Mouse (Mus musculus) kidney, postnatal 0 days (tissue): ENCODE measurements around the gene Donson. TPM values are rescaled to one million over a fixed set of nuclear protein-coding genes. Genes with fewer than 3 reads are reported as not detected.

Experiments used
- ATAC-seq: fragments of 200-750 bp; cut with Nextera tagmentation; replicated peaks from 2 replicates; pipeline ENCODE4 v1.8.0; 2017; ENCODE audit warnings: low read depth, moderate number of reproducible peaks, moderate TSS enrichment, moderate library complexity; ENCODE audit not compliant: low FRiP score
- DNase-seq: peaks from one replicate; pipeline ENCODE4 v3.0.0-alpha.2; 2016; ENCODE audit warnings: low spot score
- H3K27ac ChIP-seq: fragments of 300-500 bp; sonication (generic); 2 replicates; pipeline ENCODE4 v1.5.1; 2014; ENCODE audit warnings: mild to moderate bottlenecking
- H3K27me3 ChIP-seq: fragments of 300-500 bp; sonication (generic); 2 replicates; pipeline ENCODE4 v1.6.1; 2014; ENCODE audit warnings: low read length, mixed read lengths; ENCODE audit not compliant: insufficient read depth
- H3K36me3 ChIP-seq: fragments of 300-500 bp; sonication (generic); 2 replicates; pipeline ENCODE4 v1.6.1; 2014; ENCODE audit warnings: low read length, mixed read lengths; ENCODE audit not compliant: insufficient read depth
- H3K4me1 ChIP-seq: fragments of 300-500 bp; sonication (generic); replicated peaks from 2 replicates; pipeline ENCODE4 v1.6.1; 2014; ENCODE audit warnings: antibody characterized with exemption, low read length, mixed read lengths; ENCODE audit not compliant: insufficient read depth
- H3K4me2 ChIP-seq: fragments of 300-500 bp; sonication (generic); 2 replicates; pipeline ENCODE4 v1.6.1; 2014; ENCODE audit warnings: mild to moderate bottlenecking, low read length, moderate library complexity, mixed read lengths
- H3K4me3 ChIP-seq: fragments of 300-500 bp; sonication (generic); replicated peaks from 2 replicates; pipeline ENCODE4 v1.5.1; 2014; ENCODE audit warnings: low read depth, low read length
- H3K9ac ChIP-seq: fragments of 300-500 bp; sonication (generic); 2 replicates; pipeline ENCODE4 v1.6.1; 2014; ENCODE audit warnings: low read depth, low read length
- H3K9me3 ChIP-seq: fragments of 300-500 bp; sonication (generic); replicated peaks from 2 replicates; pipeline ENCODE4 v1.6.1; 2016; ENCODE audit warnings: low read length, inconsistent platforms, mixed read lengths
- CTCF ChIP-seq: IDR thresholded peaks from 2 replicates; pipeline ENCODE4 v1.5.1; 2016; ENCODE audit warnings: antibody characterized with exemption, low read depth, mild to moderate bottlenecking, moderate library complexity
- WGBS: fragments of 180-500 bp; shearing (Covaris S2); extraction: QIAGEN DNeasy Blood & Tissue Kit; methylation state at CpG from one replicate; pipeline ENCODE4 v1.1.7; 2014; 5-methylcytosine and 5-hydroxymethylcytosine counted together
- polyA plus RNA-seq: library from polyadenylated mRNA; unstranded; fragments of >200 nt; fragmentation: Nextera tagmentation; extraction: Ambion mirVana; gene quantifications from 2 replicates; pipeline ENCODE4 v1.2.1, GENCODE M21; 2015

Gene Donson
- polyA plus RNA-seq, 1 experiment from 2014 or later, result 10.6 TPM

GRCm38 (mm10) chr16:91678147-91678911 is 10.2 kb downstream of the Donson start:
- no peak for DNase-seq
- WGBS, result 90% methylated on average over 5 of the region's 5 CpGs
- TF ChIP-seq CTCF, result no peak
- Histone ChIP-seq H3K27me3 (no peaks in the 10 kb centered on the region), H3K36me3 (peaks cover 55% of the 10 kb centered on the region), H3K9ac (no peak overlapping the region), H3K4me1 (no peaks in the 10 kb centered on the region), H3K4me3 (no peak overlapping the region), H3K27ac (no peak overlapping the region), H3K9me3 (no peaks in the 10 kb centered on the region), H3K4me2 (no peak overlapping the region)
- no peak for ATAC-seq

- no peak for TF ChIP-seq CTCF
- DNase-seq, result no peak
These were observed 14.1 kb downstream of the Donson start for GRCm38 (mm10) chr16:91674500-91674899.

GRCm38 (mm10) chr16:91663795-91664194 is 24.8 kb downstream of the Donson start:
- no peaks in the 10 kb centered on the region for H3K9me3 ChIP-seq
- no peak overlapping the region for H3K27ac ChIP-seq
- 94% methylated on average over 3 of the region's 3 CpGs for WGBS
- ATAC-seq (no peak), DNase-seq (no peak)
- TF ChIP-seq CTCF, result no peak
- no peak overlapping the region for H3K4me2 ChIP-seq
- no peaks in the 10 kb centered on the region for H3K27me3 ChIP-seq
- no peak overlapping the region for H3K9ac ChIP-seq
- H3K4me3 ChIP-seq, result no peak overlapping the region
- H3K36me3 ChIP-seq, result peaks cover 64% of the 10 kb centered on the region
- H3K4me1 ChIP-seq, result no peaks in the 10 kb centered on the region

More at GRCm38 (mm10) chr16:91674500-91674899, 14.1 kb downstream of the Donson start:
- Histone ChIP-seq H3K4me2 (no peak overlapping the region), H3K9ac (no peak overlapping the region), H3K9me3 (no peaks in the 10 kb centered on the region), H3K27me3 (no peaks in the 10 kb centered on the region), H3K4me1 (no peaks in the 10 kb centered on the region), H3K36me3 (peaks cover 65% of the 10 kb centered on the region), H3K27ac (no peak overlapping the region), H3K4me3 (no peak overlapping the region)
- 79% methylated on average over 4 of the region's 4 CpGs for WGBS
- no peak for ATAC-seq

GRCm38 (mm10) chr16:91662336-91662735 is 26.2 kb downstream of the Donson start:
- WGBS, result 93% methylated on average over 16 of the region's 16 CpGs
- no peak for DNase-seq

DNA sequence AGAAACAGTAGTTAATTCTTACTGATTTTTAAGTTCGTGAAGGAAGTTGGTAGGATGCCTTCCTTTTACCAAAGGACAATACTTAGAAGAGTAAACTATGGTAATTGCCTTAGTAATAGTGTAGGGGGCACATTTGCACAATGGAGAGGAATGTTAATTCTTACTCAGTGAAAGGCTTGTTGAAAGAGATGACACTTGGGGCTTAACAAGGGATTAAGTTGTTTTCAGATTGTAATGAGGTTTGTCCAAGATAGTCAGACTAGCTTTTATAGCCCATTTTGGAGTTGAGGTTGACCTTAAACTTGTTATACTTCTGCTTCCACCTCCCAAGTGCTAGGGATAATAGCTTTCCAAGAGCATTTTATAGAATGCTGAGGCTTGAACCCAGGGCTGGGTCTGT is 27.2 kb downstream of the Donson start:
- H3K9ac ChIP-seq, result no peak overlapping the region
- peaks cover 73% of the 10 kb centered on the region for H3K36me3 ChIP-seq
- H3K4me3 ChIP-seq, result no peak overlapping the region
- no peak for TF ChIP-seq CTCF
- H3K4me2 ChIP-seq, result no peak overlapping the region
- WGBS, result 78% methylated on average over 1 of the region's 1 CpGs
- DNase-seq (no peak), ATAC-seq (no peak)
- no peaks in the 10 kb centered on the region for H3K4me1 ChIP-seq
- no peaks in the 10 kb centered on the region for H3K9me3 ChIP-seq
- H3K27me3 ChIP-seq, result no peaks in the 10 kb centered on the region
- no peak overlapping the region for H3K27ac ChIP-seq

More at GRCm38 (mm10) chr16:91662336-91662735, 26.2 kb downstream of the Donson start:
- H3K4me3 ChIP-seq, result no peak overlapping the region
- TF ChIP-seq CTCF, result no peak
- peaks cover 73% of the 10 kb centered on the region for H3K36me3 ChIP-seq
- ATAC-seq, result no peak
- H3K4me2 ChIP-seq, result no peak overlapping the region
- no peak overlapping the region for H3K9ac ChIP-seq
- H3K9me3 ChIP-seq, result no peaks in the 10 kb centered on the region
- H3K4me1 ChIP-seq, result no peaks in the 10 kb centered on the region
- H3K27ac ChIP-seq, result no peak overlapping the region
- H3K27me3 ChIP-seq, result no peaks in the 10 kb centered on the region

DNA sequence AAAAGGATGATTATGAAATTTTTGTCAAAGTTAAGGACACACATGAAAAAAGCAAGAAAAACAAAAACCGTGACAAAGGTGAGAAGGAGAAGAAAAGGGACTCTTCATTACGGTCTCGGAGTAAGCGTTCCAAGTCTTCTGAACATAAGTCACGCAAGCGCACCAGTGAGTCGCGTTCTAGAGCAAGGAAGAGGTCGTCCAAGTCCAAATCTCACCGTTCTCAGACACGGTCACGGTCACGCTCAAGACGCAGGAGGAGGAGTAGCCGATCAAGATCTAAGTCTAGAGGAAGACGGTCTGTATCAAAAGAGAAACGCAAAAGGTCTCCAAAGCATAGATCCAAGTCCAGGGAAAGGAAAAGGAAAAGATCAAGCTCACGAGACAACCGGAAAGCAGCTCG is 28.8 kb downstream of the Donson start:
- no peaks in the 10 kb centered on the region for H3K27me3 ChIP-seq
- DNase-seq, result no peak
- no peak for TF ChIP-seq CTCF
- H3K4me2 ChIP-seq, result no peak overlapping the region
- no peak overlapping the region for H3K4me3 ChIP-seq
- WGBS, result 97% methylated on average over 20 of the region's 20 CpGs
- H3K27ac ChIP-seq, result no peak overlapping the region
- H3K36me3 ChIP-seq, result peaks cover 74% of the 10 kb centered on the region
- ATAC-seq, result no peak
- no peaks in the 10 kb centered on the region for H3K4me1 ChIP-seq
- H3K9me3 ChIP-seq, result no peaks in the 10 kb centered on the region
- H3K9ac ChIP-seq, result no peak overlapping the region
